Mouse (Mus musculus) CH12F3 (cell line): ENCODE results near the gene C2cd3.

ENCODE experiments used
- in situ Hi-C: fragments of 300-500 bp; cut with MboI; formaldehyde crosslinking; loops from 2 replicates; pipeline ENCODE4 v1.14.3; 2020; ENCODE audit warnings: low sequenced_read_pairs

C2cd3 gene

DNA sequence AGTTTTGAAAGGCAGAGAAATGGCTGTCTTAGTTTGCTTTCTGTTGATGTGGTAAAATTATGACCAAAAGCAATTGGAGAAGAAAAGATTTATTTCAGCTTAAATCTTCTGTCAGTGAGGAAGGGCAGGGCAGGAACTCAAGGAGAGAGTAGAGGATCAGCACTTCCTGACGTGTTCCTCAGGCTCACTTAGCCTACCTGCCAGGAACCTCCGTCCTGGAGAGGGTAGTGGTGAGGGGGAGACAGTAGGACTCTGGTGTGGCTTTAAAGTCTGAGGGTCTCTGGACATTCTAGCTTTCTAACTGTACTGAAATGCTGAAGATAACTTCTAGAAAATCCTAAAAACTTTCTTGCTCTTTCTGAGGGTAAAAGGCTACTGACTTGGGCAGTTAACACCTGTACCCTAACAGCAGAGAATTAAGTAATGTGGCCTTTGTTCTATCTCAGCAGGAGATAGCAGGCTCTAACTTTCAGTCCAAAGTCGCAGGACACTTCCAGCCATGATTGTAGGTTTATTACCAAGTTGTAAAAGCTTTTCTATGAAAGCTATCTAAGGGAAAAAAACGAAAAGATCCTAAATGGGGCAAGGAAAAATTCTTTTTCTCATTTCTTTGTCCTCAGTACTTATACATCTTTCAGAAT is 29.0 kb downstream of the C2cd3 start:
- in situ Hi-C loops, result no loop called here

DNA sequence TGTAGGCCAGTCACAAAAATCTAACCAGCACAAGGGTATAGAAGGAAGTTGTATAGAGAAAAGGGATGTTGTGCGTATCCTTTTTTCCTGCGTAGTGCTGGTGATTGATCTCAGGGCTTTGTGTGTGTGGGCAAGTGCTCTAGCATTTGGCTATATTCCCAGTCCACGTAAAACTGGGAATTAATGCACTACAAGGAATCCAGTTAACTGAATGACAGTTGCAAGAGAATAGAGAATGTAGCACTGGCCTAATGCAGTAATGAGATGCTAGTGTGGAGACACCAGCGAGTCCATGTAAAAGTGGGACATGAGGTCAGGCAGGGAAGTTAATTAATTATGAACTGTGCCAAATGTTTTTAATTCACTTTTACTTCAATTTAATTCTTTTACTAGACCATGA is 30.7 kb downstream of the C2cd3 start:
- in situ Hi-C loops, result no loop called here

DNA sequence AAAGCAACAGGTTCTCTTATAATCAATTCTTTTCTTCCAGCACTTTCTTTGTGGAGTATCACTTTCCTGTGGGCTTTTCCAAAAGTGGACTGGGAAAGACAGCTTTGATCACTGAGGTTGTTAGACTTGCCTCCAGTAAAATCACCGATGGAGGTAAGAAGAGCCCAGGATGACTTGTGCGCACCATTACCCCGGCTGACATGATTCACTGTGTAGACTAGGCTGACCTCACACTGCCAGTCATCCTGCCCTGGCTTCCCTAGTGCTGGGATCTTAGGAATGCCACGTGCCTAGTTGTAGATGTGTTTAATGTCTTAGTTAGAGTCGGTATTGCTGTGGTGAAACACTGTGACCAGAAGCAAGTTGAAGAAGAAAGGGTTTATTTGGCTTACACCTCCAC is 35.6 kb downstream of the C2cd3 start:
- in situ Hi-C loops, result no loop called here

DNA sequence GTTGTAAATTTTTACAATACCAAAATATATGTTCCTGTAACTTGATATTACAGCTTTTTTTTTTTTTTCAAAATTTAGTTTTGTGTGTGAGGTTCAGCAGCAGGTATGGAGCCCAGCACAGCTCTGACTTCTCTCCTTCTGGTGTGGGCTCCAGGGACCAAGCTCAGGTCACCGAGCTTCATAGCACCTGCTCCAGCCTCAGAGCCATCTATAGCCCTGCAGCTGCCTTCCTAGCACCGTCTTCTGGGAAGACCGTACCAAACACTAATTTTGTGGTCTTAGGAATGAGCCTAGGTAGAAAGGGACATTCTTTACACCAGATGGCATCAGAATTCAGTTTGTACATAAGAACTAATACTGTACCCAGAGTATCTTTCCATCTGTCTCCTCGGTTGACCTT is 36.7 kb downstream of the C2cd3 start:
- in situ Hi-C loops, result no loop called here

DNA sequence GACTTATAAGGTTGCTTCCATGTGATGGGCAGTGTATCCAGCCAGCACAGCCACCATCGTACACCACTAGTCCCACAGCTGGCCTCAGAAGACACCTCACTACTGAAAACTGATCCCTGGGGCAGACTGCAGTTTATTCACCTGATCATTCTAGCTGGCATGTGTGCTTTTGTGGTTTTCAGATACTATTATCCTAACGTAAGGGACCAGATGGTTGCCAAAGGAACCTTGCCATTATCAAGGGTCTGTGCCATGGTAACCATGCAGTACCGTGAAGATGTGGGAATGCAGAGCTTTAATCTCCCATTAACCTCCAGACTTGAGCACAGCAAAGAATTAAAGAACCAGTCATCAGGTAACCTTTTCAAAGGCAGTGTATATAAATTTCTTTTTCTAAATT is 53.8 kb downstream of the C2cd3 start:
- in situ Hi-C loops, result no loop called here

DNA sequence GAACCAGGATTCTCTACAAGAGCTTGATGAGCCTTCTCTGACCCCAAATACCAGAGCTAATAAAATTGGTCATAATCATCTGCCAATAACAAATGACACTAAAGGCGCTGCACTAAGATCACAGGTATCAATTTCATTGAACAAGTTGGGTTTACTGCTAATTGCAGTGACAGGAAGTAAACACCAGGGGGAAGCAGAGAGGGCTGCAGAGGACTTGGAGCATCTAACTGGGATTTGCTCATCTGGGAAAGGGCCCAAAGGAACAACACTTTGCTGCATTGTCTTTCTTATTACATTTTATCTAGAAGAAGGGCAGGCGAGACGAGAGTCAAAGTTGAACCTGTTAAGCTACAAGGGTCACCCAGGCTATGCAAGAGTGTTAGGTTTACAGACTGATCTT is 57.1 kb downstream of the C2cd3 start:
- in situ Hi-C loops, result no loop called here

DNA sequence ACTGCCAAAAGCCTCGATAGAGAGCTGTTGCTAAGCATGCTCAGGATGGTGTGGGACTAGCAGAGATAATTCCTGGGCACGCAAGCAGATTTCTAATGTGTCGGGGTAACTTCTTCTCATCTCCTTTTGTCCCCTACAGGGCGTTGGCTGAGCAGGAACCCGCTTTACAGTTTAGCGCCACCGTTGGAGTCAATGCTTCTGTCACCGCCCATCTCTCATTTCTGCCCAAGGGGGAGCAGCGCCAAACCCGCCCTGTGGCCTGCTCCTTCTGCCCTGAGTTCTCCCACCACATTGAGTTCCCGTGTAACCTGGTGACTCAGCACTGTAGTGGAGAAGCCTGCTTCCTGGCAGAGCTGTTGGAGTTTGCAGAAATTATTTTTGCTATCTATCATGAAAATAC is 57.9 kb downstream of the C2cd3 start:
- in situ Hi-C loops, result no loop called here

DNA sequence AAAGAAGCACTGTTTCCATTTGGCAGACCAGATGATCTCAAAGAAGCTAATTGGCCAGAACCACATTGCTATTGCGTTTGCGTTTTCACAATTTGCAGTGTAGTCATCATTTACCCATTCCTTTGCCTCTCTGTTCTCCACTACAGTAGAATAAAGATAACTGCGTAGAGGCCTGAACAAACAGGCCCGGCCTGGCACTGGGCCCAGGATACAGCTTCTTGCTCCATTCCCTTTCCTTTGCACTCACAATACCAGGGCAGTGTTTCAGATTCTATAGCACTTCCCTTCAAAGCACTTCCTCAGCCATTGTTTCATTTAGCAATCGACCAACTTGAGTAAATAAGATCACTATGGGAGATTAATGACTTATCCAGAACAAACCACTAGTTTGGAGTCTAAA is 59.1 kb downstream of the C2cd3 start:
- in situ Hi-C loops, result no loop called here

DNA sequence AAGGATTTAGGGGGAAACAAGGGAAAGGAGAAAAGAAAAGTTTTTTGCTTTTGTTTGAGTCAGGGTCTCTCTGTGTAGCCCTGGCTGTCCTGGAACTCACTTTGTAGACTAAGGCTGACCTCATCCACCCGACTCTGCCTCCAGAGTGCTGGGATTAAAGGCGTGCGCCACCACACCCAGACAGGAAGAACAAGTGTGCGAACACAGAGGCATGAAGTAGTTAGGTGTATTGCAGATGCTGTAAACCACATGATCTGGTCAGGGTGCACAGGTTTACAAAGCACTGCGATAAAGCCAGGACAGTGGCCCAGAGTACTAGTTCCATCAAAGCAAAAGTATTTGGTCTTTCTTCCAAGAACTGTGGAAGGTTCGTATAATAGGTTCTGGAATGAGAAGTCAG is 61.3 kb downstream of the C2cd3 start:
- in situ Hi-C loops, result no loop called here

DNA sequence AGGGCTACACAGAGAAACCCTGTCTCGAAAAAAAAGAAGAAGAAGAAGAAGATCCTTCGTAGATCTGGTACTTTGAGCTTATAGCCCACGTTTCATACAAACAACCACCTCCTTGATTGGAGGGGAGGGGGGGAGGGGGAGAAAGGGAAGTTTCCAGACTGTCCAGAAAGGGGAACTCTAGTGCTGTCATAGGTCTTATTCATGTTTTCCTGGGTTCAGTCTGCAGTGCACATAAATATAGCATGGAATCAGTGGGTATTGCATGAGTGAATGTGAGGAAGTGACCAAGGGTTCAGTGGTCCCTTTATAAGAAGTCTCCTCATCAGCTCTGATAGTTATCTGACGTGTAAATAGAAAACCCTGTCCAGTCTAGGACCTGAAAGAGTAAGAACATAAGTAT is 71.7 kb downstream of the C2cd3 start:
- in situ Hi-C loops, result no loop called here

DNA sequence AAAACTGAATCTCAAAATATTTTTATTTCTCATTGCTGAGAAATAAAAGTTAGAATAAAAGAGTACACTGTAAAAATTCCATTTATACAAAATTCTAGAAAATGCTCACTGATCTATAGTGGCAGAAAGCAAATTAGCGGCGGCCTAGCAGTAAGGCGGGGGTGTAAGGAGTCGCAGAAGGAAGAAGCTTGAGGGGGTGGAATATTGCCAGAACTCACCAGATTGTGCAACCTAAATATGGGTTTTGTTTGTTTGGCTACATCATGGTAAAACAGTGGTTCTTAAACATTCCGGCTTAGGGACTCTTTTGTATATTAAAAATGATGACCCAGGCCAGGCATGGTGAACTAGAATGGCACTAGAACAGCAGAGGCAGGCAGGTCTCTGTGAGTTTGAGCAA is 74.2 kb downstream of the C2cd3 start:
- in situ Hi-C loops, result no loop called here

DNA sequence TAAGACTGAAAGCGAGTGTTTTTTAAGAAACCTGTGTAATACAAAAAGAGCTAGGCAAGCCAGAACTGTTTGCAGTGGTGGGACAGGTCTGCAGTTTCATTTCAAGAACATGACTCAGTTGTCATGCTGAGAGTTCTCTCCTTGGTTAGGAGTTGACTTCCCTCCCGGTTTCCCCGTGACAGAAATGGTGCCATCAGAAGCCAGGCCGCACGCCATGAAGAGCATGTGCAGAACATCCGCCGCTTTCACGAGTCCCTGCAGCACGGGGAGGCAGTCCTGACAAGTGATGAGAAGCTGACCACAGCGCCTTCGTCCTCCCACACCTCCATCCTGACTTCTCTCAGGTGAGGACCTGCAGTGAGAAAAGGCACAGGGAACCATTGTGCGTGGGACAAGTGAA is 76.5 kb downstream of the C2cd3 start:
- in situ Hi-C loops, result no loop called here

DNA sequence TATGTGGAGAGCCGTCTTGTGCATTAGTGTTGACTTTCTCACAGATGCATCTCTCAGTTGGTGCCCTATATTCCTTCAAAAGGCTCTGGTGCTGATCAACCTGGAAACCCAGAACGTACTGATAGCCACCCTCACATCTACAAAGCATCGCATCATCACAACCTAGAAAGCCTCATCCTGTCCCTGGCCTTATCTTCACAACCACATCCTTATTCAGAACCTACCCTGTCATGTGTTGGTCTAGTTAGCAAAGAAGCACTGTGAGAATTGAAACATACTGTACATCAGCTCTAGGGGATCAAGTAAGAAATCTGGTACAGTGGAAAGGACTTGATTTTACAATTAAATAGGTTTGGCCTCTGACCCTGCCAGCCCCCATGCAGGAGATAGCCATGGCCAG is 77.0 kb downstream of the C2cd3 start:
- in situ Hi-C loops, result no loop called here

DNA sequence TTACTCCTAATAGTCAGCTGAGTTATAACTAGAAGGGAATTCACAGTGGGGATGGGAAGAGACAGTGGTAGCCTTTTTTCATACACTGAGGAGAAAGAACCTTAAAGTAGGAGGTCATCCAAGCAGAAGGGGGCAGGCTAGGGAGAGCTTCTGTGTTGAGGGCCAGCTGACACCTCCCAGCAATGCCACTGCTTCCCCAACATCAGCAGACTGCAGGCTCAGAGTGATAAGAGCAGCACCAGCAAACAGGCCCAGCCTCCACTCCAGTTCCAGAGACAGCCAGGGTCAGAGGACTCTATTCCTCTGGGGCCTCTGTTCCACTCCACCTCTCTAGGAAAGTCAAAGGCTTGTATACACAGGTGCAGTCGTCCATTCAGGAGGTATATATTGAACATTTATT is 86.1 kb downstream of the C2cd3 start:
- in situ Hi-C loops, result no loop called here

DNA sequence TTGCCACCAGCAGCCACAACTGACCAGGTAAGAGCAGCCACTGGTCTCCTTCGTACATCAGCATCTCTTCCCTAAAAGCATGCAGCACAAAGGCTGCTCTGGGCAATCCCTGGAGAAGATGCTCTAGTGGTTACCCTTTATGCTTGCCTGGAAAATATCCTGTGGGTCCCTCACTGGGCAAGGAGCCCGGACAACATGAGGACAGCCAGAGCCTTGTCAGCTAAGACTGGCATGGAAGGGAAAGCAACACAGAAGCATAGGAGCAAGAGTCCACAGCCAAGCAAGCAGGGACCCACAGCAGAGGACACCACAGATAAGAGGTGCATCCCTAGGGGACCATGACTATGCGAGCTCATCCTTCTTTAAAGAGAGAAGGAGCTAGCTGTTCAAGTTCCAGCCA is 87.8 kb downstream of the C2cd3 start:
- in situ Hi-C loops, result no loop called here

DNA sequence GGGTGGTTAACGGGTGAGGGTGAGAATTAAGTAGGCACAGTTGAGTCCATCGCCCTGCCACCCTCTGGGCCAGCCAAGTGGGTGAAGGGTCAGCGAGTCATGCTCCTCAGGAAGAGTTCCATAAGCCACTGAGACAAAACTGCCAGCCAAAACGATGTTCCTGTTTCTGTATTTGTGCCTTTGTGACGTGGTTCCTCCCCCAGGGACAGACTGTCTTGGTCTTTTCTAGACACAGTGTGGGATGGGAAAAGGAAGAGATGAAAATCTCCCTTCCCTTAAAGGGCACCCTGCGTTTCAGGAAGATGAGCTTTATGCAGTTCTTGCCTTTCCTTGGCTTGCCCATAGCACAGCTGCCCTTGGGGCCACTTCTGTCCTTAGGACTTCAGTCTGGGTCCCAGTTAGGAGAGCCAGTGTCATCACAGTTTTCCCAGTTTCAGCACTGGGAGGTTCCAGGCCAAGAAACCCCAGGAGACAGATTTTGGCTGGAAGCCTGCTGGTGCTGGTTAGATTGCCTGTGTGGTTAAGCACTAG is 89.7 kb downstream of the C2cd3 start:
- in situ Hi-C loops, result no loop called here

DNA sequence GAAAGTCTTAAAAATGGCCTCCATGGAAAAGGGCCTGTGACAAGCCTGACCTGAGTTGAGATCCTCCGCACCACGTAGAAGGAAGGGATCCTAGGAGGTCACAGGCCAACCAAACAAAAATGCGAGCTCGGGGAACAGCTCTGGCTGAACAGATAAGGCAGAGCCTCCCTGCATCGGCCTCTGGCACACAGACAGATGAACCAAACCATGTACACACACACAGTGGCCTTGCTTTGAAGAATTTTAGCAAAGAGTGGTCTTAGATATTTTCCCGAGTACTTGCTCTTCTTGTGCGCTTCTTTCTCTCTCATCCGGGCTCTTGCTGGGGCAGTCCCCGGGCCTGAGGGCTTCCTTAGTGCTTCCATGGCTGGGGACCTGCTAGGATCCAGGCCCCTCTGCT is 91.2 kb downstream of the C2cd3 start:
- in situ Hi-C loops, result no loop called here

DNA sequence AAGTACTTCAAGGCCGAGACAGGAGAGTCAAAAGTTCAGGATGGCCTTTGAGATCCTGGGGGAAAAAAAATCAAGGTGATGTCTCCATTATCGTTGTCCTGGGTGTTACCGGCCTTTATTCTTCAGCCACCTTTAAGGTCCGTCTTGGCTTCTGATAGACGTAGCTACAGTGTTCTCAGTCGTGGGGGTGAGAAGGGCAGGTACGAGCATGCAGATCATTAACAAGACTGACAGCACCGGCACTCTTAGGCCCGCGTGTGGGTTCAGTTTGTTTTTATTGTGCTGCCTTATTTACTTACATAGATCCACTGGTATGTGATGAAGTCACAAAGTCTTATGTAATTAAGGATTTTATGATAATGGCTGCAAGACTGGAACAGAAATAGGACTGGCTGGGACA is 91.7 kb downstream of the C2cd3 start:
- in situ Hi-C loops, result no loop called here

DNA sequence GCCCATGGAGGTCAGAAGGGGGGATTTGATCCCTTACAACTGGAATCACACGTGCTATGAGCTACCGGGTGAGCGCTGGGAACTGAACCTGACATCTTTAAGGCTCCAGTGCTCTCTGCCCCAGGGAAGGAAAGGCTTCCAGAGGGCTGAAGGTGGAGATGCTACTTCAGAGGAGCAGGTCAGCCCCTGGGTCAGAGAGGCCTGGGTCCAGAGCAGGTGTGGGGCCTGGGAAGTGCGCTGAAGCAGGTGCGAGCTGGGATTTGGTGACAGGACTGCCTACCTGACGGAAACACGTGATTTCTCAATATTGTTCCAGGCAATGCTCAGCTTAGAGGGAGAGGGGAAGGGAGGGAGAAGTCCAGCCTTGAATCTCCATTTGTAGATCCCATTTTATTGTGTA is 92.2 kb downstream of the C2cd3 start:
- in situ Hi-C loops, result no loop called here

DNA sequence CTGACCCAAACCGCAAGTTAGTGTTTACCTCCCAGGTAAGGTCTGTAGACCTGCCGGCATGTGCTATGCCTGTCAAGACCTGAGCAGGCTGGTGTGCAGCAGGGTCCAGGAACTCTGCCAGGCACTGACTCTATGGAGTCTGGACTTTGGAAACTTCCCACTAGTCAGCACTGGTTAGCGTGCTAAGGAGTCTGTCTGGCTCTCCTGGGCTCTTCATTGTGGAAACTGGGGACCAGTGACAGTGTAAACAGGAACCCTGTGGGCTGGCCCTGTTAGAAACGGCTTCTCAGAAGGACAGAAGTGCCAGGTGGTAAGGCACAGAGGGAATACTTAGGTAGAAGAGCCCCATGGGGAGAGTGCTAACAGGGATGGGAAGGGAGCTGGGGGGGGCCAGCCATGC is 93.2 kb downstream of the C2cd3 start:
- in situ Hi-C loops, result no loop called here

DNA sequence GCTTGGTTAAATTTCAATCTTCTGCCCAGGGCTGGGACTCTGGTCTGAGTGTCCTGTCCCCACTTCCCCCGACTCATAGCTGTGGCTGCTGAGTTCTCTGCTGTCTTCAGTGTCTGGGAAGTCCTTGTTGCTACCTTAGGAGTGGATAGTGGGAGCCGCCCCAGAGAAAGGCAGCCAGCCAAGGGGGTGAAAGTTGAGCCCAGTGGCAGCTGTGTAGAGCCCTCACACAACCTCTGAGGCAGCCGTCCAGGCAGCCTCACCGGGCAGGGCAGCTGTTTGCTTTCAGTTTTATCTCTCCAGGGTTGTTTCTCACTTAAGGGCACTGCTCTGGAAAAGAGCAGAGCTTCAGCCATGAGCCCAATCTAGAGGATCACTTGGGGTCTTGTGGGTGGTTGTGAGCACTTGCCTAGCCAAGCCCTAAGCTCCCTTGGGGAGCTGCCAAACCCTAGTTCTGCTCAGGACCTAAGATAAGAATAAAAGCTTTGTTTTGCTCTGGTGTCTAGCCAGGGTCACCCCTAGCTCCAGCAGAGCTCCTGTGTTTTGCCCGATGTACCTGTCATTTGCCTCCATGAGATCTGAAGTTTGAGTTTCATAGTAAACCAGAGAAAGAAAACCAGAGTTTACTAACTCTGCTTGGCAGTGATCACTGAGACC is 93.8 kb downstream of the C2cd3 start:
- in situ Hi-C loops, result no loop called here

DNA sequence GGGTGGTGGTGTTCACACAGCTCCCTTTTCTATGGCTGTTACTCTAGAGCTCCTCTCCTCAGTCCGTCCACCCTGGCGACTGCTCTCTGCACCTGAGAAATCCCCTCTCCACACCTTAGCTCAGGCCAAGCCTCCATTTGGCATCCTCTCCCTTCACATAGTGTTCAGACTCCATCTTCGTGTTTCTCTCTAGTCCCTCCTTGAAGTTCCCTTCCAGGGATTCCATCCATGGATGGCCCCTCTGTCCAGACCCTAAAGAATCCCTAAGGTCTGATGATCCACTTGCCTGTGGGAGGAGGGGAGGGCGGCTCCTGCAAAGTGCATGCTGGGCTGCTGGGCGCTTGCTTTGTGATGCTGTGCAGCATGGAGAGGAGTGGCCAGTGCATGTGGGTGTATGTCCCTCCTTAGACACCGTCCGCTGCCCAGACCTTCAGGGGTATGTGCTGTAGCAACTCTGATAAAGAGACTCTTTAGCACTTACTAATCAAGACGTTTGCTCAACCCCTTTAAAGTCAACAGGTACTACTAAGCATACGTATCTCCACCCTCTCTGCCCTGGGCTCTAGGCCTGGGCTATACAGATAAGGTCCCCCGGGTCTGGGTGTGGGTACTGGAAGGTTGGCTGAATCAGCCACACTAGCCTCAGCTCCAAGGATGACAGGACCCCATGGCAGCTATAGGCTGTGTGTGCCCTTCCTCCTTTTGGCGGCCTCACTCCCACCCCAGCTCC is 94.9 kb downstream of the C2cd3 start:
- in situ Hi-C loops, result no loop called here
